ENCODE assay signal across 8 mouse cellular contexts in genomic region chr2:101885768-101886438, GRCm38 (mm10). TPM values are rescaled to one million over a fixed set of nuclear protein-coding genes. Genes with fewer than 3 reads are reported as not detected.
DNase-seq lines count a peak whose midpoint lies in the region; ATAC-seq and TF ChIP-seq lines count a peak whose summit lies in the region.

TSS of gene Commd9 (plus strand) at chr2:101886247.

- no peaks in the 10 kb centered on the region for H3K9me3 ChIP-seq in embryonic facial prominence, embryonic 14.5 days (ENCODE audit: control insufficient read depth, low read length)
- no peaks in the 10 kb centered on the region for H3K9me3 ChIP-seq in limb, embryonic 13.5 days
- H3K9me3 ChIP-seq in midbrain, embryonic 16.5 days (replicated peaks; ENCODE audit: control insufficient read depth, low read length, poor library complexity, severe bottlenecking) = no peaks in the 10 kb centered on the region

- ATAC-seq in embryonic facial prominence, embryonic 14.5 days (ENCODE audit: low read depth) = peak; percentile 98
- peak; percentile 98 for ATAC-seq in limb, embryonic 13.5 days (ENCODE audit: low FRiP score, low read depth)
- ATAC-seq in midbrain, embryonic 16.5 days = peak; percentile 97

- peak; percentile 97 for DNase-seq in 3T3-L1 (ENCODE audit: low read depth, low spot score)
- DNase-seq in adrenal gland, postnatal 4 days (ENCODE audit: low spot score in 2 of 2) = peak; percentile 65 to 84
- DNase-seq in embryonic facial prominence, embryonic 14.5 days (ENCODE audit: low spot score) = peak; percentile 97
- peak; percentile 94 to 95 for DNase-seq in heart, adult 2 months
- peak; percentile 94 to 95 for DNase-seq in kidney, adult 8-10 months
- DNase-seq in spleen, postnatal 10 days (ENCODE audit: low spot score in 2 of 2) = peak; percentile 78 to 95

- H3K27me3 ChIP-seq in embryonic facial prominence, embryonic 14.5 days (replicated peaks; ENCODE audit: control insufficient read depth, insufficient read depth, low read length) = no peaks in the 10 kb centered on the region; the same call in 1 of the 2 replicates
- H3K27me3 ChIP-seq in heart, adult 2 months (ENCODE audit: control insufficient read depth, insufficient read depth, low read length) = no peaks in the 10 kb centered on the region
- 0 out of 2 replicates have a peak, but pooled peaks cover 2% of the 10 kb centered on the region for H3K27me3 ChIP-seq in limb, embryonic 13.5 days
- no peaks in the 10 kb centered on the region for H3K27me3 ChIP-seq in midbrain, embryonic 16.5 days (ENCODE audit: control insufficient read depth, insufficient read depth, low read depth, low read length)

- no peak within 1 kb of the TSS for H3K27ac ChIP-seq in embryonic facial prominence, embryonic 14.5 days (replicated peaks; ENCODE audit: low read depth, low read length)
- H3K27ac ChIP-seq in heart, adult 2 months = peak within 1 kb of the TSS; percentile 82
- H3K27ac ChIP-seq in limb, embryonic 13.5 days = no peak within 1 kb of the TSS
- H3K27ac ChIP-seq in midbrain, embryonic 16.5 days (ENCODE audit: low read length) = peak within 1 kb of the TSS; percentile 79

- intact Hi-C loops in heart, adult 2 months (cut with DNase I) = loop anchor here (10.0 kb wide), 1 partner anchor 1189 kb away; the partner anchor contains the start of genes Apip and Pdhx

- TF ChIP-seq EP300 in heart, adult 2 months (IDR thresholded peaks at IDR 0.05; ENCODE audit: insufficient read depth, low read depth, low read length) = peak; percentile 77; the same call in 1 of the 2 replicates

- H3K79me2 ChIP-seq in heart, adult 2 months (replicated peaks; ENCODE audit: control insufficient read depth, insufficient read depth, low read length) = no peaks in the 10 kb centered on the region

- WGBS in embryonic facial prominence, embryonic 14.5 days = 13% methylated on average over 22 of the region's 22 CpGs
- WGBS in heart, adult 2 months = 13% methylated on average over 22 of the region's 22 CpGs
- 11% methylated on average over 22 of the region's 22 CpGs for WGBS in limb, embryonic 13.5 days
- 12% methylated on average over 22 of the region's 22 CpGs for WGBS in midbrain, embryonic 16.5 days

- TF ChIP-seq CTCF in heart, adult 2 months (IDR thresholded peaks at IDR 0.05) = no peak

- H3K4me1 ChIP-seq in embryonic facial prominence, embryonic 14.5 days (ENCODE audit: control insufficient read depth, insufficient read depth, low read length) = peaks cover 8% of the 10 kb centered on the region; the same call in 1 of the 2 replicates
- H3K4me1 ChIP-seq in heart, adult 2 months (ENCODE audit: control insufficient read depth, insufficient read depth, low read length) = peaks cover 1% of the 10 kb centered on the region; the same call in 1 of the 2 replicates
- H3K4me1 ChIP-seq in limb, embryonic 13.5 days = peaks cover 8% of the 10 kb centered on the region
- peaks cover 8% of the 10 kb centered on the region for H3K4me1 ChIP-seq in midbrain, embryonic 16.5 days (ENCODE audit: control insufficient read depth, insufficient read depth, low read length)

- H3K4me3 ChIP-seq in embryonic facial prominence, embryonic 14.5 days (ENCODE audit: low read depth, low read length) = peak within 1 kb of the TSS; percentile 68
- peak within 1 kb of the TSS; percentile 84 for H3K4me3 ChIP-seq in heart, adult 2 months
- H3K4me3 ChIP-seq in limb, embryonic 13.5 days = peak within 1 kb of the TSS; percentile 77
- peak within 1 kb of the TSS; percentile 75 for H3K4me3 ChIP-seq in midbrain, embryonic 16.5 days (ENCODE audit: low read depth, low read length)

- H3K9ac ChIP-seq in embryonic facial prominence, embryonic 14.5 days (ENCODE audit: low read depth, low read length) = peak within 1 kb of the TSS; percentile 62
- H3K9ac ChIP-seq in heart, adult 2 months (ENCODE audit: low read depth, low read length) = peak within 1 kb of the TSS; percentile 77
- peak within 1 kb of the TSS; percentile 76 for H3K9ac ChIP-seq in limb, embryonic 13.5 days
- H3K9ac ChIP-seq in midbrain, embryonic 16.5 days (ENCODE audit: low read depth, low read length) = peak within 1 kb of the TSS; percentile 84

- no peaks in the 10 kb centered on the region for H3K36me3 ChIP-seq in embryonic facial prominence, embryonic 14.5 days (ENCODE audit: control insufficient read depth, insufficient read depth, low read length)
- peaks cover 2% of the 10 kb centered on the region; the same call in 1 of the 2 replicates for H3K36me3 ChIP-seq in heart, adult 2 months (ENCODE audit: control insufficient read depth, insufficient read depth, low read length)
- H3K36me3 ChIP-seq in limb, embryonic 13.5 days = no peaks in the 10 kb centered on the region
- H3K36me3 ChIP-seq in midbrain, embryonic 16.5 days (ENCODE audit: control insufficient read depth, insufficient read depth, low read length) = no peaks in the 10 kb centered on the region

- H3K4me2 ChIP-seq in embryonic facial prominence, embryonic 14.5 days (ENCODE audit: low read depth, low read length) = peak within 1 kb of the TSS; percentile 74
- peak within 1 kb of the TSS; percentile 76 for H3K4me2 ChIP-seq in limb, embryonic 13.5 days (replicated peaks)
- H3K4me2 ChIP-seq in midbrain, embryonic 16.5 days (ENCODE audit: low read length) = peak within 1 kb of the TSS; percentile 78

- TF ChIP-seq POLR2A in heart, adult 2 months (IDR thresholded peaks at IDR 0.05; ENCODE audit: insufficient read depth, low read depth, low read length) = peak; percentile 89

RNA-seq across cellular contexts. Expression of gene Commd9, which starts in this region (rescaled TPM):
- total RNA-seq in adrenal gland, postnatal 4 days (2021) = 10 to 100 TPM; 44.0 to 45.3 TPM
- 61.7 and 70.2 TPM in 2 replicates for polyA plus RNA-seq in embryonic facial prominence, embryonic 14.5 days (2014; fragmentation: Nextera tagmentation; extraction: Ambion mirVana)
- total RNA-seq in heart, adult 2 months (2021) = 10 to 100 TPM; 23.7 to 26.1 TPM
- 54.7 and 71.0 TPM in 2 replicates for polyA plus RNA-seq in heart, adult 2 months (2012; rRNA removed)
- 62.6 and 66.2 TPM in 2 replicates for polyA plus RNA-seq in limb, embryonic 13.5 days (2015; fragmentation: Nextera tagmentation; extraction: Ambion mirVana)
- polyA plus RNA-seq in midbrain, embryonic 16.5 days (2015; fragmentation: Nextera tagmentation; extraction: Ambion mirVana) = 105 and 119 TPM in 2 replicates

Comparison
In these comparisons a context has a peak if more than half of its experiments do, and no peak if none do; other contexts are left out.
1. H3K27ac ChIP-seq: peak in heart, adult 2 months (single experiment) and midbrain, embryonic 16.5 days (single experiment); none in embryonic facial prominence, embryonic 14.5 days (single experiment) and limb, embryonic 13.5 days (single experiment).
2. Peak in every context shown above with its lines, with median percentiles within 50 percentile points of each other: DNase-seq, ATAC-seq, H3K4me2 ChIP-seq, H3K4me3 ChIP-seq and H3K9ac ChIP-seq.